Mouse (Mus musculus) T-helper 17 cell (primary cell): Measurements from ENCODE around the gene Vrtn.

Experiments
- in situ Hi-C, 2 experiments: fragments of 300-600 bp; cut with MboI, MseI; formaldehyde crosslinking; loops; 1 replicate in 1 of 2; 2 replicates in 1 of 2; pipeline ENCODE4 v1.15.1; 2025; ENCODE audit warnings: high pct_unique_total_duplicates in 2 of 2

The Vrtn gene

GRCm38 (mm10) chr12:84687531-84687930 is 46.7 kb downstream of the Vrtn start:
- in situ Hi-C loops: no loop called here

GRCm38 (mm10) chr12:84689051-84689450 is 48.2 kb downstream of the Vrtn start:
- in situ Hi-C loops: no loop called here

GRCm38 (mm10) chr12:84691347-84691746 is 50.5 kb downstream of the Vrtn start:
- in situ Hi-C loops: no loop called here

- in situ Hi-C loops: no loop called here
These were observed 51.3 kb downstream of the Vrtn start for GRCm38 (mm10) chr12:84692141-84692540.

GRCm38 (mm10) chr12:84698319-84699081 is 57.7 kb downstream of the Vrtn start, which contains the start of gene Syndig1l:
Gene Syndig1l, minus strand, starts transcription at chr12:84698831.
- in situ Hi-C loops: no loop called here
